ENCODE assay signal across 8 mouse cellular contexts in the genomic region with DNA sequence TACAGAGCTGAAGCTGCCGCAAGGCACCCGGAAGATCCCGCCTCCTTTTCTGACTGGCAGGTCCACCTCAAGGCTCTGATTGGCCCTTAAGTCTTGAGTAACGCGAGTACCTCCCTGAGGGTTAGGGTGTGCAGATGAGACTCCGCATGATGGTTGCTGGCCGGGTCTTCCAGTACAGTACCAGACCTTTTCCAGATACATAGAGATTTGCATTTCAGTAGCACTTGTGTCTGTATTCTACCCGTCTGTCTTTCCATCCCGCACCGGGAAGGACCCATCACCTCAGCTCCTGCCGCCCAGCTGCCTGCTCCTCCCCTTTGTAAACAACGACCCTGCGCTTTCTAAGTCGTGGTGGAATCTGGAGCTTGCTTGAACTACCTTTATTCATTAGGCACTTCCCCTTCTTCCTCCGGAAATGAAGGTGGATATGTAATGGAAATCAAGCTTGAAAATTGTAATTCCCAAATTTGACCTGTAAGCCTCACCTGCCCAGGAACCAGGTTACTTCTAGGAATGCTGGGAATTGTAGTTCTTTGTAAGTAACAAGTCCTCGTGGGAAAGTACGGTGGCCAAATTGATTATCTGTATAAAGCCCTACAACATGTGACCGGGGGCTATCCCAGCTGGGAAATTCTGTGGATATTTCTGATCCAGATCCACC. TPM values are rescaled to one million over a fixed set of nuclear protein-coding genes. Genes with fewer than 3 reads are reported as not detected.
DNase-seq lines count a peak whose midpoint lies in the region; ATAC-seq and TF ChIP-seq lines count a peak whose summit lies in the region.

Gene Gm20449 (minus strand): TSS at position 29 of the 661 bp plus-strand sequence.
Gene AW146154 (minus strand): TSS at position 502 of the 661 bp plus-strand sequence.

- peak within 1 kb of the TSS; percentile 72 for H3K27ac ChIP-seq in CH12.LX (ENCODE audit: insufficient read depth, low read depth)
- H3K27ac ChIP-seq in forebrain, embryonic 11.5 days (ENCODE audit: low read depth, low read length) = no peak within 1 kb of the TSS
- H3K27ac ChIP-seq in heart, embryonic 16.5 days (ENCODE audit: low read length) = peak within 1 kb of the TSS; percentile 74
- H3K27ac ChIP-seq in liver, embryonic 15.5 days (replicated peaks) = peak within 1 kb of the TSS; percentile 74
- no peak within 1 kb of the TSS for H3K27ac ChIP-seq in neural tube, embryonic 12.5 days

- peaks cover 13% of the 10 kb centered on the region for H3K27me3 ChIP-seq in CH12.LX (replicated peaks)
- H3K27me3 ChIP-seq in forebrain, embryonic 11.5 days (ENCODE audit: control insufficient read depth, insufficient read depth, low read length) = no peaks in the 10 kb centered on the region
- H3K27me3 ChIP-seq in heart, embryonic 16.5 days (ENCODE audit: control insufficient read depth, insufficient read depth, low read length) = no peaks in the 10 kb centered on the region
- no peaks in the 10 kb centered on the region for H3K27me3 ChIP-seq in liver, embryonic 15.5 days
- no peaks in the 10 kb centered on the region for H3K27me3 ChIP-seq in neural tube, embryonic 12.5 days (replicated peaks)

- in situ Hi-C loops in CH12.LX (cut with MboI; ENCODE audit: low pct_ligation_motif_present, low pct_unique_long_range_greater_than_20kb, low sequenced_read_pairs) = loop anchor here (10.0 to 25.0 kb wide), 2 partner anchors 115 to 162 kb away; no protein-coding TSS in a partner anchor

- dilution Hi-C loops in CH12.LX (cut with MboI; ENCODE audit: extremely low pct_ligation_motif_present, extremely low pct_unique_long_range_greater_than_20kb, low sequenced_read_pairs) = no loop called here

- peaks cover 4 to 9% of the 10 kb centered on the region in 2 experiments for H3K36me3 ChIP-seq in CH12.LX (replicated peaks in 1 of 2; ENCODE audit: control insufficient read depth in 1 of 2, insufficient read depth in 1 of 2, low read length in 1 of 2)
- H3K36me3 ChIP-seq in forebrain, embryonic 11.5 days (ENCODE audit: control insufficient read depth, insufficient read depth, low read length) = no peaks in the 10 kb centered on the region
- H3K36me3 ChIP-seq in heart, embryonic 16.5 days (ENCODE audit: control insufficient read depth, insufficient read depth) = no peaks in the 10 kb centered on the region
- no peaks in the 10 kb centered on the region for H3K36me3 ChIP-seq in liver, embryonic 15.5 days (replicated peaks)
- no peaks in the 10 kb centered on the region for H3K36me3 ChIP-seq in neural tube, embryonic 12.5 days

- no peak for TF ChIP-seq CTCF in CH12.LX (conservative IDR thresholded peaks at IDR 0.05 in 1 of 2, IDR thresholded peaks at IDR 0.05 in 1 of 2; ENCODE audit: low read depth in 2 of 2, low read length in 2 of 2)

- H3K9me3 ChIP-seq in CH12.LX (replicated peaks; ENCODE audit: low read length) = no peaks in the 10 kb centered on the region
- H3K9me3 ChIP-seq in forebrain, embryonic 11.5 days (ENCODE audit: control insufficient read depth, low read length) = no peaks in the 10 kb centered on the region; the same call in 1 of the 2 replicates
- no peaks in the 10 kb centered on the region for H3K9me3 ChIP-seq in heart, embryonic 16.5 days (replicated peaks; ENCODE audit: control insufficient read depth, low read length)
- no peaks in the 10 kb centered on the region for H3K9me3 ChIP-seq in liver, embryonic 15.5 days (replicated peaks)
- peaks cover 3% of the 10 kb centered on the region for H3K9me3 ChIP-seq in neural tube, embryonic 12.5 days

- peak within 1 kb of the TSS; percentile 68 to 83 (median 77) for H3K4me3 ChIP-seq in CH12.LX (replicated peaks in 1 of 3; ENCODE audit: low read depth in 2 of 3, low read length in 2 of 3, poor library complexity in 1 of 3)
- peak within 1 kb of the TSS; percentile 46 for H3K4me3 ChIP-seq in forebrain, embryonic 11.5 days (ENCODE audit: low read depth, low read length)
- peak within 1 kb of the TSS; percentile 73 for H3K4me3 ChIP-seq in heart, embryonic 16.5 days (ENCODE audit: low read length)
- peak within 1 kb of the TSS; percentile 77 for H3K4me3 ChIP-seq in liver, embryonic 15.5 days (replicated peaks)
- peak within 1 kb of the TSS; percentile 60 for H3K4me3 ChIP-seq in neural tube, embryonic 12.5 days

- peaks cover 0 to 12% of the 10 kb centered on the region in 2 experiments; a peak in 2 of 4 replicates for H3K4me1 ChIP-seq in CH12.LX (ENCODE audit: control insufficient read depth in 1 of 2, insufficient read depth in 2 of 2)
- no peaks in the 10 kb centered on the region for H3K4me1 ChIP-seq in forebrain, embryonic 11.5 days (replicated peaks; ENCODE audit: control insufficient read depth, insufficient read depth, low read length)
- H3K4me1 ChIP-seq in heart, embryonic 16.5 days (ENCODE audit: control insufficient read depth, insufficient read depth, low read length) = no peaks in the 10 kb centered on the region
- peaks cover 7% of the 10 kb centered on the region for H3K4me1 ChIP-seq in liver, embryonic 15.5 days (replicated peaks)
- H3K4me1 ChIP-seq in neural tube, embryonic 12.5 days = no peaks in the 10 kb centered on the region

- peak within 1 kb of the TSS; percentile 85 for H3K4me2 ChIP-seq in CH12.LX (ENCODE audit: insufficient read depth, low read depth, poor library complexity, severe bottlenecking)
- H3K4me2 ChIP-seq in forebrain, embryonic 11.5 days (ENCODE audit: low read depth, low read length, severe bottlenecking) = peak within 1 kb of the TSS; percentile 73
- H3K4me2 ChIP-seq in heart, embryonic 16.5 days (ENCODE audit: low read depth, low read length) = peak within 1 kb of the TSS; percentile 93
- peak within 1 kb of the TSS; percentile 93 for H3K4me2 ChIP-seq in liver, embryonic 15.5 days
- peak within 1 kb of the TSS; percentile 63 for H3K4me2 ChIP-seq in neural tube, embryonic 12.5 days (replicated peaks)

- TF ChIP-seq RAD21 in CH12.LX (IDR thresholded peaks at IDR 0.05; ENCODE audit: low read depth, low read length) = no peak

- peak; percentile 93 for DNase-seq in CH12.LX (ENCODE audit: extremely low read depth)
- peak; percentile 82 for DNase-seq in c-Kit-positive CD71-positive TER-119-negative erythroid progenitor cells, embryonic 14.5 days (ENCODE audit: low read depth)
- DNase-seq in forebrain, embryonic 11.5 days (ENCODE audit: low spot score) = peak; percentile 87
- peak; percentile 100 for DNase-seq in kidney, postnatal 36 days
- DNase-seq in telencephalon, adult 2 months (ENCODE audit: low read depth, low spot score) = peak; percentile 92

- peak; percentile 98 for ATAC-seq in forebrain, embryonic 11.5 days (replicated peaks; ENCODE audit: low FRiP score)
- peak; percentile 98 for ATAC-seq in heart, embryonic 16.5 days (replicated peaks; ENCODE audit: extremely low read depth, insufficient read depth, low FRiP score)
- ATAC-seq in liver, embryonic 15.5 days (ENCODE audit: insufficient read depth) = peak; percentile 98
- ATAC-seq in neural tube, embryonic 12.5 days (ENCODE audit: low FRiP score, low read depth) = peak; percentile 97

- peak within 1 kb of the TSS; percentile 64 for H3K9ac ChIP-seq in CH12.LX (ENCODE audit: insufficient read depth, low read depth)
- H3K9ac ChIP-seq in forebrain, embryonic 11.5 days (ENCODE audit: low read length) = peak within 1 kb of the TSS; percentile 32
- H3K9ac ChIP-seq in heart, embryonic 16.5 days (ENCODE audit: low read length) = peak within 1 kb of the TSS; percentile 80
- peak within 1 kb of the TSS; percentile 62 for H3K9ac ChIP-seq in liver, embryonic 15.5 days
- 0 out of 2 replicates have a peak within 1 kb of the TSS, but pooled peaks have one; percentile 21 for H3K9ac ChIP-seq in neural tube, embryonic 12.5 days

- no peak for TF ChIP-seq EP300 in CH12.LX (IDR thresholded peaks at IDR 0.05; ENCODE audit: low read length)

- WGBS in forebrain, embryonic 11.5 days = 0% methylated on average over 18 of the region's 18 CpGs
- under 1% methylated on average over 18 of the region's 18 CpGs for WGBS in heart, embryonic 16.5 days
- 0% methylated on average over 18 of the region's 18 CpGs for WGBS in liver, embryonic 15.5 days (ENCODE audit: insufficient replicate concordance)
- WGBS in neural tube, embryonic 12.5 days = under 1% methylated on average over 18 of the region's 18 CpGs

- H3K79me2 ChIP-seq in CH12.LX (replicated peaks; ENCODE audit: control insufficient read depth, extremely low read depth, insufficient read depth, poor library complexity, severe bottlenecking) = peaks cover 6% of the 10 kb centered on the region

- peak; percentile 80 for TF ChIP-seq POLR2A in CH12.LX (IDR thresholded peaks at IDR 0.05; ENCODE audit: low read depth, low read length)

TF ChIP-seq in CH12.LX, 34 proteins besides CTCF, POLR2A, EP300 and RAD21 (continues in another document):
- no peak; the same call in 1 of the 2 replicates for TF ChIP-seq MEF2A (IDR thresholded peaks at IDR 0.05; ENCODE audit: borderline replicate concordance, low read depth, low read length)
- TF ChIP-seq USF1 (IDR thresholded peaks at IDR 0.05; ENCODE audit: low read depth, low read length) = peak; percentile 26
- peak; percentile 59 for TF ChIP-seq MYC (IDR thresholded peaks at IDR 0.05; ENCODE audit: low read depth, low read length)
- TF ChIP-seq PAX5 (IDR thresholded peaks at IDR 0.05; ENCODE audit: low read length) = no peak
- TF ChIP-seq IRF4 (IDR thresholded peaks at IDR 0.05; ENCODE audit: low read depth, low read length) = no peak
- TF ChIP-seq RCOR1 (conservative IDR thresholded peaks at IDR 0.05; ENCODE audit: low read depth, low read length) = no peak
- peak; percentile 45; the same call in 1 of the 2 replicates for TF ChIP-seq MXI1 (IDR thresholded peaks at IDR 0.05; ENCODE audit: low read depth, low read length)
- no peak for TF ChIP-seq MAFK (IDR thresholded peaks at IDR 0.05; ENCODE audit: insufficient replicate concordance, low read length)

RNA-seq across cellular contexts. Expression of gene Gm20449, which starts in this region (rescaled TPM):
- total RNA-seq in CH12.LX (2012; rRNA removed) = not detected in 2 replicates
- not detected in 2 replicates for total RNA-seq in CH12.LX (2014; rRNA removed)
- not detected in 2 replicates for polyA plus RNA-seq in CH12.LX (2012; ENCODE audit: insufficient read length, low read depth)
- 0.08 and 0.11 TPM in 2 replicates for polyA plus RNA-seq in forebrain, embryonic 11.5 days (2014; fragmentation: Nextera tagmentation; extraction: Ambion mirVana)
- 0.06 and 0.08 TPM in 2 replicates for polyA plus RNA-seq in heart, embryonic 16.5 days (2015; fragmentation: Nextera tagmentation; extraction: Ambion mirVana)
- not detected in 2 replicates for polyA plus RNA-seq in liver, embryonic 15.5 days (2015; fragmentation: Nextera tagmentation; extraction: Ambion mirVana)
- 0.06 and 0.10 TPM in 2 replicates for polyA plus RNA-seq in neural tube, embryonic 12.5 days (2016; fragmentation: Nextera tagmentation; extraction: Ambion mirVana)

RNA-seq across cellular contexts. Expression of gene AW146154, which starts in this region (rescaled TPM):
- 6.4 and 8.9 TPM in 2 replicates for total RNA-seq in CH12.LX (2012; rRNA removed)
- 10.0 and 11.8 TPM in 2 replicates for total RNA-seq in CH12.LX (2014; rRNA removed)
- polyA plus RNA-seq in CH12.LX (2012; ENCODE audit: insufficient read length, low read depth) = 2.6 and 4.4 TPM in 2 replicates
- polyA plus RNA-seq in forebrain, embryonic 11.5 days (2014; fragmentation: Nextera tagmentation; extraction: Ambion mirVana) = 10.0 and 10.3 TPM in 2 replicates
- polyA plus RNA-seq in heart, embryonic 16.5 days (2015; fragmentation: Nextera tagmentation; extraction: Ambion mirVana) = 6.7 and 8.8 TPM in 2 replicates
- 2.3 and 2.9 TPM in 2 replicates for polyA plus RNA-seq in liver, embryonic 15.5 days (2015; fragmentation: Nextera tagmentation; extraction: Ambion mirVana)
- 7.0 and 8.0 TPM in 2 replicates for polyA plus RNA-seq in neural tube, embryonic 12.5 days (2016; fragmentation: Nextera tagmentation; extraction: Ambion mirVana)

Comparison
In these comparisons a context has a peak if more than half of its experiments do, and no peak if none do; other contexts are left out.
1. H3K27ac ChIP-seq: peak in CH12.LX (single experiment), heart, embryonic 16.5 days (single experiment) and liver, embryonic 15.5 days (single experiment); none in forebrain, embryonic 11.5 days (single experiment) and neural tube, embryonic 12.5 days (single experiment).
2. H3K9ac ChIP-seq: peak in every context shown above with its lines; median percentile 80 in heart, embryonic 16.5 days; 64 in CH12.LX; 62 in liver, embryonic 15.5 days; 32 in forebrain, embryonic 11.5 days; 21 in neural tube, embryonic 12.5 days.
3. Peak in every context shown above with its lines, with median percentiles within 50 percentile points of each other: DNase-seq, H3K4me2 ChIP-seq, H3K4me3 ChIP-seq and ATAC-seq.